32 mouse cellular contexts compared by ENCODE assay signal in genomic region chr9:106657592-106657991, GRCm38 (mm10). TPM values are rescaled to one million over a fixed set of nuclear protein-coding genes. Genes with fewer than 3 reads are reported as not detected.
DNase-seq lines count a peak whose midpoint lies in the region; ATAC-seq and TF ChIP-seq lines count a peak whose summit lies in the region.
"Had no signal": no experiment of that assay in that cellular context is flagged by ENCODE, and none has a peak within 500 bp of the region (broad histone marks: within the 10 kb centered on the region; RNA-seq: fewer than 3 reads in every experiment).

No protein-coding gene starts in this region.

- no peaks in the 10 kb centered on the region for H3K9me3 ChIP-seq in forebrain, embryonic 15.5 days
- H3K9me3 ChIP-seq in forebrain, embryonic 12.5 days: no peaks in the 10 kb centered on the region
- H3K9me3 ChIP-seq: G1E; heart, embryonic 12.5 days; intestine, embryonic 15.5 days; limb, embryonic 12.5 days; neural tube, embryonic 15.5 days had no signal

- no peak overlapping the region for H3K4me2 ChIP-seq in forebrain, embryonic 15.5 days (replicated peaks)
- H3K4me2 ChIP-seq in forebrain, embryonic 12.5 days: no peak overlapping the region
- H3K4me2 ChIP-seq: heart, embryonic 12.5 days; hindbrain, embryonic 14.5 days; intestine, embryonic 15.5 days; limb, embryonic 12.5 days; liver, embryonic 11.5 days; neural tube, embryonic 15.5 days had no signal

- no peak overlapping the region for H3K4me3 ChIP-seq in forebrain, embryonic 15.5 days
- H3K4me3 ChIP-seq in forebrain, embryonic 12.5 days (replicated peaks): no peak overlapping the region
- no peak overlapping the region for H3K4me3 ChIP-seq in left cerebral cortex, adult 2 months
- H3K4me3 ChIP-seq in cortical plate, adult 2 months (ENCODE audit: insufficient read depth, low read length): no peak overlapping the region
- no peak overlapping the region for H3K4me3 ChIP-seq in olfactory bulb, adult 2 months (ENCODE audit: insufficient read depth, low read depth, low read length)
- H3K4me3 ChIP-seq: heart, embryonic 12.5 days; intestine, embryonic 15.5 days; limb, embryonic 12.5 days; neural tube, embryonic 15.5 days had no signal

- H3K9ac ChIP-seq in forebrain, embryonic 15.5 days (replicated peaks): no peak overlapping the region
- H3K9ac ChIP-seq in forebrain, embryonic 12.5 days: no peak overlapping the region
- H3K9ac ChIP-seq: heart, embryonic 12.5 days; hindbrain, embryonic 14.5 days; intestine, embryonic 15.5 days; limb, embryonic 12.5 days; liver, postnatal 0 days; neural tube, embryonic 15.5 days had no signal

- peak overlapping the region; percentile 27; the same call in 1 of the 2 replicates for H3K27ac ChIP-seq in forebrain, embryonic 15.5 days (replicated peaks)
- H3K27ac ChIP-seq in forebrain, embryonic 12.5 days: no peak overlapping the region
- peak overlapping the region; percentile 92 for H3K27ac ChIP-seq in left cerebral cortex, adult 2 months
- peak overlapping the region; percentile 18; the same call in 1 of the 2 replicates for H3K27ac ChIP-seq in cortical plate, adult 2 months (ENCODE audit: insufficient read depth, low read length)
- peak overlapping the region; percentile 89 for H3K27ac ChIP-seq in olfactory bulb, adult 2 months (ENCODE audit: insufficient read depth, low read depth, low read length)
- H3K27ac ChIP-seq: hindbrain, embryonic 14.5 days; intestine, embryonic 15.5 days; limb, embryonic 12.5 days; neural tube, embryonic 15.5 days had no signal

- no peak for DNase-seq in left cerebral cortex, adult 2 months (ENCODE audit: extremely low spot score in 1 of 2, low spot score in 2 of 2)
- DNase-seq in left cerebral cortex, adult 18-20 months (ENCODE audit: low spot score in 2 of 2): no peak
- DNase-seq in embryo, embryonic 10.5 days (ENCODE audit: low spot score): no peak
- DNase-seq: adrenal gland, postnatal 36 days; cerebellum, adult 11-12 months; gastrocnemius, postnatal 25 days; heart, adult 18-20 months; heart, postnatal 10 days; kidney, adult 8-10 months; kidney, postnatal 10 days; liver, postnatal 0 days; right cerebral cortex, postnatal 14 days; spleen, adult 18-20 months had no signal

- TF ChIP-seq POLR2A in cortical plate, adult 2 months (IDR thresholded peaks at IDR 0.05; ENCODE audit: extremely low read depth, insufficient read depth, low read length): no peak
- TF ChIP-seq POLR2A in olfactory bulb, adult 2 months (IDR thresholded peaks at IDR 0.05; ENCODE audit: insufficient read depth, low read depth, low read length): no peak

- WGBS in forebrain, embryonic 15.5 days: 32% methylated on average over 5 of the region's 5 CpGs
- 42% methylated on average over 5 of the region's 5 CpGs for WGBS in forebrain, embryonic 12.5 days
- WGBS in olfactory bulb, adult 2 months: 36% methylated on average over 5 of the region's 5 CpGs

- peaks cover 10% of the 10 kb centered on the region for H3K27me3 ChIP-seq in forebrain, embryonic 15.5 days
- peaks cover 33% of the 10 kb centered on the region for H3K27me3 ChIP-seq in forebrain, embryonic 12.5 days

- intact Hi-C loops in left cerebral cortex, adult 2 months (cut with DNase I): no loop called here

- TF ChIP-seq CTCF in left cerebral cortex, adult 2 months (IDR thresholded peaks at IDR 0.05): no peak
- no peak for TF ChIP-seq CTCF in cortical plate, adult 2 months (IDR thresholded peaks at IDR 0.05; ENCODE audit: extremely low read depth, insufficient read depth, low read length)
- TF ChIP-seq CTCF in olfactory bulb, adult 2 months (IDR thresholded peaks at IDR 0.05; ENCODE audit: insufficient read depth, low read depth, low read length): no peak

- 0 out of 2 replicates have a peak, but pooled peaks have one; percentile 11 for ATAC-seq in forebrain, embryonic 15.5 days (replicated peaks)
- ATAC-seq in forebrain, embryonic 12.5 days (ENCODE audit: low FRiP score): no peak
- ATAC-seq: intestine, embryonic 15.5 days; liver, postnatal 0 days; lung, postnatal 0 days; Patski had no signal

- peaks cover 23% of the 10 kb centered on the region for H3K4me1 ChIP-seq in forebrain, embryonic 15.5 days
- H3K4me1 ChIP-seq in forebrain, embryonic 12.5 days: peaks cover 17% of the 10 kb centered on the region
- H3K4me1 ChIP-seq in cortical plate, adult 2 months (ENCODE audit: control insufficient read depth, insufficient read depth, low read length): peaks cover 9% of the 10 kb centered on the region
- H3K4me1 ChIP-seq in olfactory bulb, adult 2 months (ENCODE audit: control insufficient read depth, insufficient read depth, low read length): peaks cover 44% of the 10 kb centered on the region

- H3K36me3 ChIP-seq in forebrain, embryonic 15.5 days: peaks cover 14% of the 10 kb centered on the region; the same call in 1 of the 2 replicates
- H3K36me3 ChIP-seq in forebrain, embryonic 12.5 days (replicated peaks): peaks cover 19% of the 10 kb centered on the region

RNA-seq across cellular contexts. Expression of gene Grm2, which starts 1.7 kb away (rescaled TPM):
- polyA plus RNA-seq in forebrain, embryonic 15.5 days (2015; fragmentation: Nextera tagmentation; extraction: Ambion mirVana): 9.2 and 9.7 TPM in 2 replicates
- 3.4 and 5.7 TPM in 2 replicates for polyA plus RNA-seq in forebrain, embryonic 12.5 days (2016; fragmentation: Nextera tagmentation; extraction: Ambion mirVana)
- total RNA-seq in left cerebral cortex, adult 2 months (2021): 10 to 100 TPM; 57.0 to 60.5 TPM
- 10 to 100 TPM; 50.5 to 52.2 TPM for total RNA-seq in left cerebral cortex, adult 18-20 months (2021)
- polyA plus RNA-seq in cortical plate, adult 2 months (2012; rRNA removed): 54.7 and 61.4 TPM in 2 replicates
- not detected in 2 replicates for polyA plus RNA-seq in olfactory bulb, adult 2 months (2012; ENCODE audit: insufficient read depth, insufficient read length, low replicate concordance, missing spikeins)
- total RNA-seq: adrenal gland, adult 18-20 months; adrenal gland, postnatal 36 days; CH12.LX; gastrocnemius, postnatal 25 days; heart, adult 18-20 months; heart, postnatal 10 days had no signal
- polyA plus RNA-seq: G1E; heart, embryonic 12.5 days; intestine, embryonic 15.5 days; limb, embryonic 12.5 days; liver, embryonic 11.5 days; liver, postnatal 0 days; lung, postnatal 0 days; Patski had no signal

RNA-seq across cellular contexts. Expression of gene Tex264, which starts 28.1 kb away (rescaled TPM):
- 49.0 and 49.3 TPM in 2 replicates for polyA plus RNA-seq in forebrain, embryonic 15.5 days (2015; fragmentation: Nextera tagmentation; extraction: Ambion mirVana)
- polyA plus RNA-seq in forebrain, embryonic 12.5 days (2016; fragmentation: Nextera tagmentation; extraction: Ambion mirVana): 24.9 and 30.4 TPM in 2 replicates
- 10 to 100 TPM; 92.2 to 98.1 TPM for total RNA-seq in left cerebral cortex, adult 2 months (2021)
- 100 to 1,000 TPM in 1 of 2 experiments, 10 to 100 TPM in 1; 99.4 to 103 TPM for total RNA-seq in left cerebral cortex, adult 18-20 months (2021)
- 106 and 109 TPM in 2 replicates for polyA plus RNA-seq in cortical plate, adult 2 months (2012; rRNA removed)
- not detected in 2 replicates for polyA plus RNA-seq in olfactory bulb, adult 2 months (2012; ENCODE audit: insufficient read depth, insufficient read length, low replicate concordance, missing spikeins)

RNA-seq across cellular contexts. Expression of gene Iqcf6, which starts 31.2 kb away (rescaled TPM):
- polyA plus RNA-seq in forebrain, embryonic 15.5 days (2015; fragmentation: Nextera tagmentation; extraction: Ambion mirVana): not detected in 2 replicates
- polyA plus RNA-seq in forebrain, embryonic 12.5 days (2016; fragmentation: Nextera tagmentation; extraction: Ambion mirVana): not detected in 2 replicates
- total RNA-seq in left cerebral cortex, adult 2 months (2021): not detected
- total RNA-seq in left cerebral cortex, adult 18-20 months (2021): not detected
- polyA plus RNA-seq in cortical plate, adult 2 months (2012; rRNA removed): not detected in 2 replicates
- polyA plus RNA-seq in olfactory bulb, adult 2 months (2012; ENCODE audit: insufficient read depth, insufficient read length, low replicate concordance, missing spikeins): not detected in 2 replicates
- total RNA-seq: adrenal gland, adult 18-20 months; adrenal gland, postnatal 36 days; CH12.LX; G1E; gastrocnemius, postnatal 25 days; heart, adult 18-20 months; heart, postnatal 10 days; layer of hippocampus, postnatal 25 days; left cerebral cortex, postnatal 14 days had no signal
- polyA plus RNA-seq: embryonic facial prominence, embryonic 14.5 days; G1E; heart, embryonic 12.5 days; hindbrain, embryonic 14.5 days; intestine, embryonic 15.5 days; limb, embryonic 12.5 days; liver, embryonic 11.5 days; liver, postnatal 0 days; lung, postnatal 0 days; neural tube, embryonic 15.5 days; Patski; thymus, postnatal 0 days had no signal

Comparison
In these comparisons a context has a peak if more than half of its experiments do, and no peak if none do; other contexts are left out.
1. RNA of gene Tex264, which starts 28.1 kb away (polyA plus RNA-seq): 106 to 109 TPM in cortical plate, adult 2 months, 49.0 to 49.3 TPM in forebrain, embryonic 15.5 days and 24.9 to 30.4 TPM in forebrain, embryonic 12.5 days; not detected in olfactory bulb, adult 2 months; every median in the first group is over 10 times any median in the second.